Mouse (Mus musculus): ENCODE data around the gene Kcng3. TPM values are rescaled to one million over a fixed set of nuclear protein-coding genes. Genes with fewer than 3 reads are reported as not detected.

The Kcng3 gene
- polyA plus RNA-seq, 1 experiment from 2014 or later, result not detected

DNA sequence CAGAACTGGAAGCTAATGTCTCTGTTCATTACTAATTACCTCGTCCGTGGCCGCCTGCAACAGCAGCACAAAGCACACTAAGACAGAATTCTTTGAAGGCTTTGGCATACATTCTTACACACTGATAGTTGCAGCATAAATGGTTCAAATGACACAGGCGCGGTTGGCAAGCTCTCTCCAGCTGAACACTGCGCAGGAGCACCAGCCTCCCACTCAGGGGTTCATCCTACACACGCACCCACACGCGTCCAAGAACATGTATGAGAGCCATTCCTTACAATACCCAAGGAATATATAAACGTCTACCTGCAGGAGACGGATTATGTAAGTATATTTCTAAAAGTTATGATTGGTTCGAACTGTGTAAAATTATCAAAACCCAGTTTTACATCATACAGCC lies 30.7 kb downstream of the Kcng3 start:
- WGBS, result 81% methylated on average over 12 of the region's 12 CpGs
- H3K27me3 ChIP-seq, result no peaks in the 10 kb centered on the region; the same call in 1 of the 2 replicates

DNA sequence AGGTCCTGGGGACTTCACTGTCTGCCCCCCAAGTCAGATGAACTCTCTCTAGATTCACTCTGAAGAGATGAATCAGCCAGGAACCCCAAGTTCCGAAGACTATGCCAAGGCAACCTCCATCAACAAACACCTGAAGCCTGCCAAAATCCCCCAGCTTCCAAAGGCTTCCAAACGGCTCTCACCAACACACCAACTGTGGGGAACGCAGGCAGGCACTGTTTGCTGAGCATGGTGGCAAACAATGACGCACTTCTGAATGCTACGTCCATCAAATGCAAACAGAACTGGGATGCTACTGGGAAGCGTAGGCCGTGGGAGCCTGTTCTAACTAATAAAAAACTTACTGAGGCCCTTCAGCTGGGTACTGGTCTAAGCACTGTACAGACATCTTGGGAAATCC lies 35.7 kb downstream of the Kcng3 start:
- Histone ChIP-seq H3K27me3 (no peaks in the 10 kb centered on the region; the same call in 1 of the 2 replicates), H3K4me3 (replicated peaks) (no peak overlapping the region), H3K9me3 (no peaks in the 10 kb centered on the region), H3K9ac (no peak overlapping the region), H3K4me1 (no peaks in the 10 kb centered on the region), H3K4me2 (no peak overlapping the region), H3K36me3 (replicated peaks) (no peaks in the 10 kb centered on the region), H3K27ac (no peak overlapping the region)
- WGBS, result 85% methylated on average over 7 of the region's 7 CpGs
- no peak for ATAC-seq (ENCODE audit: low FRiP score)

More for the DNA sequence above, 30.7 kb downstream of the Kcng3 start:
- Histone ChIP-seq H3K4me2 (no peak overlapping the region), H3K36me3 (replicated peaks) (no peaks in the 10 kb centered on the region), H3K4me3 (replicated peaks) (no peak overlapping the region), H3K4me1 (no peaks in the 10 kb centered on the region), H3K27ac (no peak overlapping the region), H3K9ac (no peak overlapping the region), H3K9me3 (0 out of 2 replicates have a peak, but pooled peaks cover 3% of the 10 kb centered on the region)
- no peak for ATAC-seq (ENCODE audit: low FRiP score)

DNA sequence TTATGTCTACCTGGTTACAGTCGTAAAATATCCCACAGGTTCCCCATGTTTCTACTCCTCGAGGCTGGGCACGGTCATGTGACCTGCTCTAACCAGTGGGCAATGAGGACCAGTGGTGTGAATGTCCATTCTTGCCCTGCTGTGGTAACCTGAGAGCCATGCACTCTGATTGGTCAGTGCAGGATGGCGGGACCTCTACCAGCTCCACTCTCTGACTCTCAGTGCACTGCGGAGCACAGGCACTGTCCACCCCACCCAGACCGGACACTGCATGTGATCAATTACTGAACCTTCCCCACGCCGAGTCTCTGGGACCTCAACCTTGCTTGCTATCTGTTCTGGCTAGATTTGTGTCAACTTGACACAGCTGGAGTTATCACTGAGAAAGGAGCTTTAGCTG lies 37.2 kb downstream of the Kcng3 start:
- H3K27me3 ChIP-seq, result no peaks in the 10 kb centered on the region
- H3K36me3 ChIP-seq (replicated peaks), result no peaks in the 10 kb centered on the region
- ATAC-seq (ENCODE audit: low FRiP score), result no peak
- H3K4me1 ChIP-seq, result no peaks in the 10 kb centered on the region
- no peak overlapping the region for H3K4me2 ChIP-seq
- WGBS, result 84% methylated on average over 8 of the region's 8 CpGs
- H3K9me3 ChIP-seq, result no peaks in the 10 kb centered on the region
- no peak overlapping the region for H3K4me3 ChIP-seq (replicated peaks)
- H3K9ac ChIP-seq, result no peak overlapping the region
- H3K27ac ChIP-seq, result no peak overlapping the region

DNA sequence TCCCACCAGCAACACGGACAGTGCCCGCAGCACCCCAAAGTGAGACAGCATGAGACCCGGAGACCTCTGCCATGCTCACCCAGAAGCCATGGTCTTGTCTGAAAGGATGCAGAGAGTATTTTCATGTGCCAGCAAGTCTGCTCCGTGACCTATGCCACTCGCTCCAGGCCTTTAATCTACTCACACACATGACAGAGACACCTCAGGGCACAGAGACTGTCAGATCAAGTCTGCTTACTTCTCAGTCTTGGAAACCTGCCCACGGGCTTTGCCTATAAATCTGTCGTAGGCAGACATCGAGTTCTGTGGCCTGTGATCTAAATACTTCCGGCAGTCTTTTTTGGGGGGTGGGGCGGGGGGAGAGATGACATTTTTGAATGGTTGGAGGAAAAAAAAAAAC lies 38.3 kb downstream of the Kcng3 start:
- no peak for ATAC-seq (ENCODE audit: low FRiP score)

DNA sequence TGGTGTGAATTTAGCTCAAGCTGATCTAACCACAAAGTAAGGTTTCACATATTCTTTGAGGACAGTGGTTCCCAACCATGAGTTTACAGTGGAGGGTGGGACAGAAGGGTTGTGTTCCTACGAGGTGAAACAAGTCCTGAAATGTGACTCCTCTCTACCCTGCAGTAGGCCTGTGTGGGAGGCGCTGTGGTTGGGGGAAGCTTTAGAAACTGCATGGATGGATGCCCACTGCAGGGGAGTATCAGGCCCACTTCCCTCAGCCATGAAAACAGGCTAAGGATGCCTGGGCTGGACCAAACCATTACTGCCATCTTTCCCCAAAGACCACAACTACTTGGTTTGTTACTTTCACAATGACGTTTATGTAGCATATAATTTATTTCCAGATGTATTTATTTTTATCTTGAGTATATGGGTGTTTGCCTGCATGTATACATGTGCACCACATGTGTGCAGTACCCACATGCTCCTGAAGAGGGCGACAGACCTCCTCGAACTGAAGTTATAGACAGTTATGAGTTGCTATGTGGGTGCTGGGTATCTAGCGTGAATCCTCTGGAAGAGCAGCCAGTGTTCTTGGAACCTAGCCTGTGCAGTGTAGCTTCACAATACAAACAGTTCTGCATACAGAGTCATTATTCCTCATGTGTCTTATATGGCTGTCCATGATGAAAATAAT lies 42.9 kb downstream of the Kcng3 start:
- H3K27me3 ChIP-seq, result no peaks in the 10 kb centered on the region
- H3K4me2 ChIP-seq, result no peak overlapping the region
- H3K4me3 ChIP-seq (replicated peaks), result no peak overlapping the region
- 83% methylated on average over 6 of the region's 6 CpGs for WGBS
- ATAC-seq (ENCODE audit: low FRiP score), result no peak
- H3K36me3 ChIP-seq (replicated peaks), result no peaks in the 10 kb centered on the region
- H3K27ac ChIP-seq, result no peak overlapping the region
- no peaks in the 10 kb centered on the region for H3K4me1 ChIP-seq
- H3K9me3 ChIP-seq, result peaks cover 7% of the 10 kb centered on the region
- no peak overlapping the region for H3K9ac ChIP-seq

More for the DNA sequence above, 38.3 kb downstream of the Kcng3 start:
- no peaks in the 10 kb centered on the region for H3K4me1 ChIP-seq
- no peak overlapping the region for H3K4me3 ChIP-seq (replicated peaks)
- no peak overlapping the region for H3K9ac ChIP-seq
- 89% methylated on average over 10 of the region's 10 CpGs for WGBS
- H3K36me3 ChIP-seq (replicated peaks), result no peaks in the 10 kb centered on the region
- H3K9me3 ChIP-seq, result peaks cover 7% of the 10 kb centered on the region
- H3K27ac ChIP-seq, result no peak overlapping the region
- no peaks in the 10 kb centered on the region for H3K27me3 ChIP-seq
- H3K4me2 ChIP-seq, result no peak overlapping the region

DNA sequence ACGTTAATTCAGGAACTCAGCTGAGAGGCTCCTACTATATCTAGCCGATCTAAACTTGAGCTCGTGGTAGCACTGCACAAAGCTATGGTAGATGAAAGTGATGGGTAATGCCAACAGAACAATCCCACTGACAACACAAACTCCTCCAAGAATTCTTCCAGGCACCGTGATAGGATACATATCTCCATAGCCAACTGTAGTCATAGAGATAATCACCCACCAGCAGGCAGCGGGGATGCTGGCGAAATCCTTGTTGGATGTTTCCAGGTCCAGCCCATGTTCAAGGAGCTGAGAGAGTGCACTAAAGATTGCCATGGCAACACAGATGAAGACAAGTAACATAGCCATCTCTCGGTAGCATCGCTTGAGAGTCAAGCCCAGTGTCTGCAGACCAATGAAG lies 44.0 kb downstream of the Kcng3 start:
- H3K4me3 ChIP-seq (replicated peaks), result no peak overlapping the region
- no peaks in the 10 kb centered on the region for H3K27me3 ChIP-seq
- peaks cover 7% of the 10 kb centered on the region for H3K9me3 ChIP-seq
- no peak overlapping the region for H3K27ac ChIP-seq
- WGBS, result 92% methylated on average over 8 of the region's 8 CpGs
- no peak for ATAC-seq (ENCODE audit: low FRiP score)
- no peak overlapping the region for H3K4me2 ChIP-seq
- H3K4me1 ChIP-seq, result no peaks in the 10 kb centered on the region
- H3K9ac ChIP-seq, result no peak overlapping the region
- H3K36me3 ChIP-seq (replicated peaks), result no peaks in the 10 kb centered on the region

DNA sequence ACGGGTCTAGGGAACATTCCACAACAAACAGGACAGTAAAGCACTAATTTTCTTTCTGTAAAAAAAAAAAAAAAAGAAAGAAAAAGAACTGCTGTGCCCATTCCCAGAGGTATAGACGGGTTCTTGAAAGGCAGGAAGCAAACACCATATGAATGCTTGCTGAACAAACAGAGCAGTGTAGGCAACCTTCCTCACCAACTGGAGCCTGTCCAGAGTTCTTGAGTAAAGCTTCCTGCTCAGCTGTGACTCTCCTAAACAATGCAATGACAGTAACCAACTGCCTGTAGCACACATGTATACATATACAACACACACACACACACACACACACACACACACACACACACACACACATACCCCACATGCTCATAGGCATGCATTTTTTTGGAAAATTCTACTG lies 49.1 kb downstream of the Kcng3 start:
- no peak overlapping the region for H3K4me3 ChIP-seq (replicated peaks)
- ATAC-seq (ENCODE audit: low FRiP score), result no peak
- no peak overlapping the region for H3K9ac ChIP-seq
- no peaks in the 10 kb centered on the region for H3K36me3 ChIP-seq (replicated peaks)
- H3K27ac ChIP-seq, result no peak overlapping the region
- WGBS, result 70% methylated on average over 2 of the region's 2 CpGs
- H3K9me3 ChIP-seq, result no peaks in the 10 kb centered on the region
- H3K27me3 ChIP-seq, result no peaks in the 10 kb centered on the region
- no peaks in the 10 kb centered on the region for H3K4me1 ChIP-seq
- H3K4me2 ChIP-seq, result no peak overlapping the region

DNA sequence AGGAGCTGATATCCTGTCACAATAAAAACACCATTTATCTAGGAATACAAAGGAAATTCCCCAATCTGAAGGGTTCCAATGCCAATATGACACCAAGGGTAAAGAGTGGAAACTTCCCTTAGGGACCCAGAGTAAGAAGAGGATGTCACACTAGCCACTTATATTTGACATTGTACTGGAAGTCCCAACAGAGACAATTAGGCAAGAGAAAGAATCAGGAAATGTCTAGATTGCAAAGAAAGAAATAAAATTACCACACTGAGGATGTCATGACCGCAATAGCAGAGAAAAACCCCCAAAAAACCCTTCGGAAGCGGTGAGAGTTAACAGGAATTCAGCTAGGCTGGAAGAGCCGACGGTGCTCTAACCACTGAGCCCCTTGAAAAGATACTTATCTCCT lies 51.0 kb downstream of the Kcng3 start:
- H3K4me1 ChIP-seq, result no peaks in the 10 kb centered on the region
- no peaks in the 10 kb centered on the region for H3K9me3 ChIP-seq
- H3K4me2 ChIP-seq, result no peak overlapping the region
- no peaks in the 10 kb centered on the region for H3K36me3 ChIP-seq (replicated peaks)
- no peak overlapping the region for H3K9ac ChIP-seq
- H3K27me3 ChIP-seq, result no peaks in the 10 kb centered on the region
- no peak overlapping the region for H3K4me3 ChIP-seq (replicated peaks)
- no peak overlapping the region for H3K27ac ChIP-seq
- WGBS, result 97% methylated on average over 5 of the region's 5 CpGs
- no peak for ATAC-seq (ENCODE audit: low FRiP score)

DNA sequence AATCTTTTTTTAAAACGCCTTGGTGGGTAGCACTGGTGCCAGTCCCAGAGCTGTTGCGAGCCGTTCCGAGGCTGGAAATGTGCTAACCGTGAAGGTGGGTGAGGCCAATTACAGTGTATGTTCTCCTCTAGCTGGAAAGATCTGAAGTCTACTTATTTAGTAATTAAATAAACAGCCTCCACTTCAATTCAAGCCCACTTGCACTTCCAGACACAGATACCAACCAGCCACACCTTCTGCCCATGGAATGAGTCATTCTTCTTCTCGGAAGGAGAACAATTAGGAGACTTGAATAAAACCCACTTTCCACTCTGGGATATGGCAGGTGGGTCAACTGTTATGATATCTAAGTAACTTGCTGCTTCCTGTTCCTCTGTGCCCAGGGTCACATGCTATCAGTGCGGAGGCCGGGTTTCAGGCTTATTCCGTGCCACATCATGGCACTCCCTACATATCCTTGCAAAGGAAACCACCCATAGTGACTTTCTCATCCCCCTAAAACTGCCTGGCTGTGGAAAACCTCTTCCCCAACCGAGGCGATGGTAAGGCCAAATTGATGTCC lies 54.8 kb downstream of the Kcng3 start:
- Histone ChIP-seq H3K4me3 (replicated peaks) (no peak overlapping the region), H3K36me3 (replicated peaks) (no peaks in the 10 kb centered on the region), H3K9ac (no peak overlapping the region), H3K27me3 (no peaks in the 10 kb centered on the region), H3K27ac (no peak overlapping the region), H3K4me2 (no peak overlapping the region), H3K4me1 (no peaks in the 10 kb centered on the region; the same call in 1 of the 2 replicates), H3K9me3 (no peaks in the 10 kb centered on the region)
- 95% methylated on average over 11 of the region's 11 CpGs for WGBS
- no peak for ATAC-seq (ENCODE audit: low FRiP score)

DNA sequence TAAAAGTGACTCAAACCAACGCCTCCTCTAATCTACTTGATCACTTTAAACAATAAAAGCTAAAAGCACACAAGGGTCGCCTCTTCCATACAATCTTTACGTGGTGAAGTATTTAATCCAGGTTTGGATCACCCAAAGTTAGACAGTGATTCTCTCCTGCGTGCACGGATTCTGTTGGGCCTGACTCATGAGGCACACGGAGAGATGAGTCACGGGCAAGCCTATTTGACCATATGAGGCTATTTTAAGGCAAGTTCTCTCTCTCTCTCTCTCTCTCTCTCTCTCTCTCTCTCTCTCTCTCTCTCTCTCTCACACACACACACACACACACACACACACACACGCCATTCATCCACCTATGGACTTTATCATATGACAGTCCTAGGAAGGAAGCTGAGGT lies 57.1 kb downstream of the Kcng3 start:
- Histone ChIP-seq H3K27me3 (no peaks in the 10 kb centered on the region), H3K9me3 (no peaks in the 10 kb centered on the region), H3K4me1 (no peaks in the 10 kb centered on the region; the same call in 1 of the 2 replicates), H3K4me2 (no peak overlapping the region), H3K27ac (no peak overlapping the region), H3K9ac (no peak overlapping the region), H3K4me3 (replicated peaks) (no peak overlapping the region), H3K36me3 (replicated peaks) (no peaks in the 10 kb centered on the region)
- ATAC-seq (ENCODE audit: low FRiP score), result no peak
- 92% methylated on average over 8 of the region's 8 CpGs for WGBS

DNA sequence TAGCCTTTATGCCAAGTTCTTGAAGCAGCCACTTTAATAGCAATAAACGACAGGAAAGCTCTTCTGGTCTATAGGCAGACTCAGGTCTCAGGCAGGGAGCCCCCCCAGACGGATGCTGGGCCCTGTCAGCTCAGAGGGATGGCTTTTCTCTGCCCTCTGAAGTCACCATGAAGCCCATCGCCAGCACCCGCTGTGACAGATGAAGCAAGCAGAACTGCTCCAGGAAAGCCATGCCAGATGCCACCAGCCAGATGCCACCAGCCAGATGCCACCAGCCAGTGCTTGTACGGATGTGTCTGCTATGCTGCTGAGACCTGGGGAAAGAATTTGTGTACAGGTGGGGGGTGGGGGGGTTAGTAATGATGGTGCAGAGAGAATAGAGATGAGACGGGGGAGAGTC lies 58.6 kb downstream of the Kcng3 start:
- ATAC-seq (ENCODE audit: low FRiP score), result no peak
- Histone ChIP-seq H3K4me1 (no peaks in the 10 kb centered on the region; the same call in 1 of the 2 replicates), H3K27me3 (no peaks in the 10 kb centered on the region), H3K4me2 (no peak overlapping the region), H3K9ac (no peak overlapping the region), H3K9me3 (no peaks in the 10 kb centered on the region), H3K36me3 (replicated peaks) (no peaks in the 10 kb centered on the region), H3K4me3 (replicated peaks) (no peak overlapping the region), H3K27ac (no peak overlapping the region)
- 73% methylated on average over 6 of the region's 6 CpGs for WGBS

DNA sequence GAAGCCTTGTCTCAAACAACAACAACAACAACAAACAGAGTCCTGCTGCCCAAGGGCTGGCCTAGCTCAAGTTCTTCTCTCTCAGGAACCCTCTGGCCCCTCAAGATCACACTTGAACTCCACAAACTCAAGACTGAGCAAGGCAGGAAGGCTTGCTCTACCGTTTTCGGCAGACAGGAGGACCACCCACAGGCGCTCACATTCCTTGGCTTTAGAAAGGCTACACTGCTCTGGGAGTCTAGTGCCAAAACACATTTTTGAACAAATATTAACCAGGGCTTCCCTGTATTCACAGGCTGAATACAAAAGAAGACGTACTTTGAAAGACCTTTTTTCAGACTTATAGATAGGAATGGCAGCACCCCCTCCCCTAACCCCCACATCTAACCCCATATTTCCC lies 59.3 kb downstream of the Kcng3 start:
- Histone ChIP-seq H3K9ac (no peak overlapping the region), H3K4me3 (replicated peaks) (no peak overlapping the region), H3K27ac (no peak overlapping the region), H3K4me2 (no peak overlapping the region), H3K4me1 (no peaks in the 10 kb centered on the region; the same call in 1 of the 2 replicates), H3K36me3 (replicated peaks) (no peaks in the 10 kb centered on the region), H3K27me3 (no peaks in the 10 kb centered on the region), H3K9me3 (no peaks in the 10 kb centered on the region)
- no peak for ATAC-seq (ENCODE audit: low FRiP score)
- 60% methylated on average over 4 of the region's 4 CpGs for WGBS

DNA sequence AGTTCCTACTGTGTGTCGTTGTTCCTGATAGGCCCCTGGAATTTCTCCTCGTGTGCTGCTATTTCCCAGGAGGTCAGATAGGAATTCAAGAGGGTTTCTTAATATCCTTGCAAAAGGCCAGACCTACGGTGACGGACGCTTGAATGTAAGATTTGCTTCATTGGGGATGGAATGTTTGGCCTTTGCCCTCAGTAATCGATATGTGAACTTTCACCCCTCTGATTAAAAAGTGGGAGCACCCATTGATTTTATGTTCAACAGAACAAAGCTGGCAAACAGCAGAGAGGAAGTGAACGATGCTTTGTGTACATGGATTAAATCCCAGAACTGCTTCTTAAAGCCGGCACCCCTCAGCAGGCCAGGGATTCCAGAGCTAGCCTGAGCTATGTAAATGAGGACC lies 64.3 kb downstream of the Kcng3 start:
- H3K9ac ChIP-seq, result no peak overlapping the region
- 41% methylated on average over 8 of the region's 8 CpGs for WGBS
- H3K4me2 ChIP-seq, result no peak overlapping the region
- ATAC-seq (ENCODE audit: low FRiP score), result no peak
- no peak overlapping the region for H3K27ac ChIP-seq
- H3K4me3 ChIP-seq (replicated peaks), result no peak overlapping the region
- no peaks in the 10 kb centered on the region for H3K9me3 ChIP-seq
- H3K27me3 ChIP-seq, result no peaks in the 10 kb centered on the region
- H3K4me1 ChIP-seq, result 0 out of 2 replicates have a peak, but pooled peaks cover 3% of the 10 kb centered on the region
- no peaks in the 10 kb centered on the region for H3K36me3 ChIP-seq (replicated peaks)
